Mouse (Mus musculus): Measurements from ENCODE around the gene Zfp13. TPM values are rescaled to one million over a fixed set of nuclear protein-coding genes. Genes with fewer than 3 reads are reported as not detected.

The Zfp13 gene
- polyA plus RNA-seq, 1 experiment, result 1.2 TPM

- TF ChIP-seq CTCF (IDR thresholded peaks at IDR 0.05; ENCODE audit: low read depth, low read length), result no peak
- no peak for TF ChIP-seq POLR2A (IDR thresholded peaks at IDR 0.05; ENCODE audit: borderline replicate concordance, low read depth, low read length)
- no peak overlapping the region for H3K27ac ChIP-seq (ENCODE audit: insufficient read depth, low read depth, low read length)
Observed at GRCm38 (mm10) chr17:23551963-23552362, 47.3 kb downstream of the Zfp13 start.

GRCm38 (mm10) chr17:23551416-23551815 is 47.9 kb downstream of the Zfp13 start:
- TF ChIP-seq POLR2A (IDR thresholded peaks at IDR 0.05; ENCODE audit: borderline replicate concordance, low read depth, low read length) (no peak), CTCF (IDR thresholded peaks at IDR 0.05; ENCODE audit: low read depth, low read length) (no peak)
- H3K27ac ChIP-seq (ENCODE audit: insufficient read depth, low read depth, low read length), result no peak overlapping the region
- H3K4me3 ChIP-seq (ENCODE audit: insufficient read depth, low read length), result peak overlapping the region; percentile 76
- peaks cover 8% of the 10 kb centered on the region; the same call in 1 of the 2 replicates for H3K4me1 ChIP-seq (ENCODE audit: control insufficient read depth, insufficient read depth, low read length)

More at GRCm38 (mm10) chr17:23551963-23552362, 47.3 kb downstream of the Zfp13 start:
- no peak overlapping the region for H3K4me3 ChIP-seq (ENCODE audit: insufficient read depth, low read length)
- peaks cover 8% of the 10 kb centered on the region; the same call in 1 of the 2 replicates for H3K4me1 ChIP-seq (ENCODE audit: control insufficient read depth, insufficient read depth, low read length)

- H3K4me1 ChIP-seq (ENCODE audit: control insufficient read depth, insufficient read depth, low read length), result peaks cover 8% of the 10 kb centered on the region; the same call in 1 of the 2 replicates
Observed at GRCm38 (mm10) chr17:23550856-23551255, 48.4 kb downstream of the Zfp13 start.

DNA sequence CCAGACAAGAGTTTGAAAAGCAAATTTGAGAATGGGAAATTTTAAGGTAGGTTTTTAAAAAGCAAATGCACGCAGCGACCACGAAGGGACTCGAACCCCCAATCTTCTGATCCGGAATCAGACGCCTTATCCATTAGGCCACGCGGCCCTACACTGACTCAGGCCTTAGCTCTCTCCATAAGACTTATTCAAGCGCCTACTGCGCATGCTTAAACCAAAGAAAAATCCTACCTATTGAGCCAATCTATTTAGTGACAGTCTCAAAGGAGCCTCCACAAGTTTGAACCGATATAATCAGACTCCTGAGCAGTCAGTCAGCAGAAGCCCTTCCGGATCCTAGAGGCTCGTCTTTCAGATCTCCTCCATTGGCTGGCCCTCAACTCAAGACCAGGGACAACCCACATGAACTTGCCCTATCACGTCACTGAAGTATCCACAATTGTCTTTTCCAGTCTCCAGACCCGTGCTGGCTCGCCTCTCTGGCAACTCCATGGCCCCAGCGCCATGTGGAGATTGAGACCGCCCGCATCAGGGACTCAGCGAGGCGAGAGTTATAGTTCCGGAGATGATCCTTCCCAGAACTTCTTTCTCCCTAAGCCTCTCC is 49.0 kb downstream of the Zfp13 start:
- peaks cover 8% of the 10 kb centered on the region; the same call in 1 of the 2 replicates for H3K4me1 ChIP-seq (ENCODE audit: control insufficient read depth, insufficient read depth, low read length)

More at GRCm38 (mm10) chr17:23550856-23551255, 48.4 kb downstream of the Zfp13 start:
- Histone ChIP-seq H3K27ac (ENCODE audit: insufficient read depth, low read depth, low read length) (peak overlapping the region; percentile 47), H3K4me3 (ENCODE audit: insufficient read depth, low read length) (peak overlapping the region; percentile 76)
- no peak for TF ChIP-seq CTCF (IDR thresholded peaks at IDR 0.05; ENCODE audit: low read depth, low read length)

DNA sequence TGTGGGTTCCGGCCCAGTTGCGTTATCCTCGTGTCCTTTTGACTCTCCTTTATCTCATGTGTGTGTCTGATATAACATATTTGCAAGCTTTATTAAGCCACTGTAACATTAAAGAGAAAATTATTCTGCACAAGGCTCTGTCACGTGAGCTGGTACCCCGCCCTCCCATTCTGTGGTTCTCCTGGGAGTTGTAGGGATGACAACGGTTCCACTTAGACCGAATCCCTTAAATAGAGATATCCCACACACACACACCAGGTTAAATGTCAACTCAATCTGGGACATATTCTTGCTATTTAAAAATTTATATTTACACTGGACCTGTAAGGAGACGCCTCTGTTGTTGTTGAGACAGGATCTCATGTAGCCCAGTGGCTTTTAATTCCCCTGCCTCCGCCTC is 49.8 kb downstream of the Zfp13 start:
- TF ChIP-seq POLR2A (IDR thresholded peaks at IDR 0.05; ENCODE audit: borderline replicate concordance, low read depth, low read length) (no peak), CTCF (IDR thresholded peaks at IDR 0.05; ENCODE audit: low read depth, low read length) (no peak)
- Histone ChIP-seq H3K4me3 (ENCODE audit: insufficient read depth, low read length) (peak overlapping the region; percentile 82), H3K27ac (ENCODE audit: insufficient read depth, low read depth, low read length) (no peak overlapping the region), H3K4me1 (ENCODE audit: control insufficient read depth, insufficient read depth, low read length) (peaks cover 8% of the 10 kb centered on the region; the same call in 1 of the 2 replicates)

More for the DNA sequence above, 49.0 kb downstream of the Zfp13 start:
- TF ChIP-seq POLR2A (IDR thresholded peaks at IDR 0.05; ENCODE audit: borderline replicate concordance, low read depth, low read length) (no peak), CTCF (IDR thresholded peaks at IDR 0.05; ENCODE audit: low read depth, low read length) (no peak)
- peak overlapping the region; percentile 47 for H3K27ac ChIP-seq (ENCODE audit: insufficient read depth, low read depth, low read length)
- H3K4me3 ChIP-seq (ENCODE audit: insufficient read depth, low read length), result peak overlapping the region; percentile 82

GRCm38 (mm10) chr17:23548615-23549014 is 50.7 kb downstream of the Zfp13 start:
- H3K4me1 ChIP-seq (ENCODE audit: control insufficient read depth, insufficient read depth, low read length), result peaks cover 5% of the 10 kb centered on the region; the same call in 1 of the 2 replicates
- no peak overlapping the region for H3K27ac ChIP-seq (ENCODE audit: insufficient read depth, low read depth, low read length)
- H3K4me3 ChIP-seq (ENCODE audit: insufficient read depth, low read length), result peak overlapping the region; percentile 82
- TF ChIP-seq CTCF (IDR thresholded peaks at IDR 0.05; ENCODE audit: low read depth, low read length) (no peak), POLR2A (IDR thresholded peaks at IDR 0.05; ENCODE audit: borderline replicate concordance, low read depth, low read length) (no peak)

DNA sequence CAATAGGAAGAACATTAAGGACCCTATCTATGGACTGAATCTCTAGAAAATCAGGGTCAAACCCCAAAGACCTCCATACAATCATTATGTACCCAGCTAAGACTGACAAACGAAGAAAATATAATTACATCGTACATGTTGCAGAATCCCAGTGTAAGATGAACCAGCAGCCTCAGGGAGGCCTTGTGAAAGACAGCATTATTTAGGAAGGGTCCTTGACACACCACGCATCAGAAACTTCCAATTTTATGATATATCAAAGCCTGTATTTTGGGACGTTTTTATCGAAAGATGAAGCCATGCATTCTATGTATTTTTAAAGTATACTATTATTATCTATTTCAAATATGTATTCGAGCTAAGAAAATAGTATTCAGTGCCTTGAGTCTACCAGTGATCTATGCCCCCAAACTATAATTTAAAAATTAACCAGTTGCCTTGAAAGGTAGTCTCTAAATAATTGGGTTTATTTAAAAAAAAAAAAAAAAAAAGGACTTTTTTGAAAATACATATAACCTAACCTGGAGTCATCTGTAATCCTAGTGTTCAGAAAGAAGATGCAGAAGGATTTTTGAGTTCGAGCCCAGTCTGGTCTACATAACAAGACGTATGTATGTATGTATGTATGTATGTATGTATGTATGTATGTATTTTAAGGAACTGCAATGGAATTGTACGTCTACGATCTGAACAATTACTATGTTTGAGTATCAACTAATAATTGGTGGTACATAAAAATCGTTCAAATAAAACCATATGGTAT is 51.4 kb downstream of the Zfp13 start:
- Histone ChIP-seq H3K4me3 (ENCODE audit: insufficient read depth, low read length) (no peak overlapping the region), H3K27ac (ENCODE audit: insufficient read depth, low read depth, low read length) (no peak overlapping the region), H3K4me1 (ENCODE audit: control insufficient read depth, insufficient read depth, low read length) (peaks cover 5% of the 10 kb centered on the region; the same call in 1 of the 2 replicates)
- TF ChIP-seq POLR2A (IDR thresholded peaks at IDR 0.05; ENCODE audit: borderline replicate concordance, low read depth, low read length), result no peak
- no peak for TF ChIP-seq CTCF (IDR thresholded peaks at IDR 0.05; ENCODE audit: low read depth, low read length)

- no peak for TF ChIP-seq CTCF (IDR thresholded peaks at IDR 0.05; ENCODE audit: low read depth, low read length)
- no peak for TF ChIP-seq POLR2A (IDR thresholded peaks at IDR 0.05; ENCODE audit: borderline replicate concordance, low read depth, low read length)
- Histone ChIP-seq H3K4me3 (ENCODE audit: insufficient read depth, low read length) (peak overlapping the region; percentile 90), H3K4me1 (ENCODE audit: control insufficient read depth, insufficient read depth, low read length) (peaks cover 3% of the 10 kb centered on the region; the same call in 1 of the 2 replicates), H3K27ac (ENCODE audit: insufficient read depth, low read depth, low read length) (peak overlapping the region; percentile 61)
Observed at GRCm38 (mm10) chr17:23546702-23547505, 52.4 kb downstream of the Zfp13 start.

DNA sequence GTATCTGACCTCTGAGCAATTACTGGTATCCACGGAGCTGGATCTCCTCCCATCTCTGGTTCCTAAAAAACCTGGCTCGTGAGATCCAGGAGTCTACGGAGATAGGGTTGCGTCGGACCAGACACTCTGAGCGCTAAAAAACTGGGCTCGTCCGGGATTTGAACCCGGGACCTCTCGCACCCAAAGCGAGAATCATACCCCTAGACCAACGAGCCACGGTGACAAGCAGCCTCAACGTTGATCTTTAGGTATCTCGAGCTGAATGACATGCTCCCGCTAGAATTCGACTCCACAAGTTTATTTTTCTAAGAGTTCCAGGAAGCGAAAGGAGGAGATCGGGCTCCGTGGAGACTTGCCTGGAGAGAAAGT is 53.0 kb downstream of the Zfp13 start:
- H3K4me3 ChIP-seq (ENCODE audit: insufficient read depth, low read length), result peak overlapping the region; percentile 90
- no peak for TF ChIP-seq CTCF (IDR thresholded peaks at IDR 0.05; ENCODE audit: low read depth, low read length)
- TF ChIP-seq POLR2A (IDR thresholded peaks at IDR 0.05; ENCODE audit: borderline replicate concordance, low read depth, low read length), result no peak
- peak overlapping the region; percentile 61 for H3K27ac ChIP-seq (ENCODE audit: insufficient read depth, low read depth, low read length)
- 0 out of 2 replicates have a peak, but pooled peaks cover under 1% of the 10 kb centered on the region for H3K4me1 ChIP-seq (ENCODE audit: control insufficient read depth, insufficient read depth, low read length)

Measured in bone marrow macrophage, adult 2 months (primary cell).